Mouse (Mus musculus) thymus, adult 2 months (tissue): ENCODE data around the gene Efhc2.

Source experiments
- CTCF ChIP-seq: fragments of 200-500 bp; IDR thresholded peaks from 2 replicates; pipeline ENCODE4 v1.5.1; 2012; ENCODE audit warnings: mild to moderate bottlenecking, control low read depth, low read length, moderate library complexity, borderline replicate concordance; ENCODE audit not compliant: control insufficient read depth, poor library complexity, insufficient read depth; ENCODE audit errors: extremely low read depth
- POLR2A ChIP-seq: fragments of 200-500 bp; IDR thresholded peaks from 2 replicates; pipeline ENCODE4 v1.6.1; 2012; ENCODE audit warnings: mild to moderate bottlenecking, low read length, control low read depth, moderate library complexity; ENCODE audit not compliant: control insufficient read depth, poor library complexity, insufficient read depth; ENCODE audit errors: extremely low read depth

DNA sequence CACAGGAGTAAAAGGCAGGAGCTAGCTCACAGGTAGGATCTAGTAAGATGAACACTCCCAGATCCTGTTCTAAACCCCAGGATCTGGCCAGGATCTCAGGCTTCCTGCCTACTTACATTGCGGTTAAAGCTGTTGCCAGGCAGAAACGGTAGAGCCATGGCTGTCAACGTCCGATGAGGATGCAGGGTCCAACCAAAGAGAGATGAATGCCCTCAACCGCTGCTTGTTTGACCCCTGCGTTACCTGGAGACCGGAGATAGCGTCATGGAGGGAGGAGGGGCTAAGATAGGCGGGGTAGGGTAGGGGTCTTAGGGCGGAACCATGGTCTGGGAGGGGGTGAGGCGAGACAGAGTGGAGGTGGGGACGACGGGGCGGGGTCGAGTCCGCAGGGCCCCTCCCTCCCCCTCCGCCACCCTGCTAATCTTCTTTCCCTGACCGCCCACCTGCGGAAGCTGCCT is at the start of gene Efhc2:
- no peak for TF ChIP-seq POLR2A
- TF ChIP-seq CTCF: no peak
